Mouse (Mus musculus) layer of hippocampus, postnatal 10 days (tissue): Measurements from ENCODE around the gene Gm10338. TPM values are rescaled to one million over a fixed set of nuclear protein-coding genes. Genes with fewer than 3 reads are reported as not detected.
"Not testable (repeated sequence)": the region's sequence is repeated elsewhere in the genome, so short reads cannot be mapped to it uniquely, and the experiment has no call there.

Experiments used
- DNase-seq, 2 experiments: peaks; one replicate each; pipeline ENCODE4 v3.0.0; 2021; ENCODE audit warnings: low spot score in 2 of 2
- long read RNA-seq: library from polyadenylated mRNA; stranded (forward); transcript quantifications from one replicate; pipeline ENCODE4 v2.0.0, GENCODE M21; 2023
- total RNA-seq, 2 experiments: library from RNA; stranded (reverse); gene quantifications; 2 replicates each; pipeline ENCODE4 v1.2.3; 2021

Gm10338 gene
- not detected for total RNA-seq
- long read RNA-seq: 0 reads

DNA sequence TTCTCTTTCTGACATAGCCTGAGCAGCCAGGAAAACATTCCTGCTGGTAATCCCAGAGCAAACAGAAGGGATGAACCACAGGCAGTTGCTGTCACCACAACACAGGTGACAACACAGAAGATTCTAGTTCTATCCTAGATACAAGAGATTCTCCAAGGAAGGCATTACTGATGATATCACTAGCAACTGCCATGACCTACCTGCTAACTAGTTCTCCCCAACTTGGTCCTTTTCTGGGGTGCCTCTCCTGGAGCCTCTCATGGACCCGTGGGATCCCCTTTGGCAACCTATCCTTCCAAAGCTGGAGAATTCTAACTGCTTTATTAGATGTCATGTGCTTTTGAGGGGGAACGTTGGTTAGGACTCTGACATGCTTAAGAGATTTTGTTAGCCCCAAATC lies at the start of gene Gm10338:
TSS of gene Gm10338 (minus strand) at position 101 of the 400 bp plus-strand sequence.
- DNase-seq: not testable (repeated sequence)

DNA sequence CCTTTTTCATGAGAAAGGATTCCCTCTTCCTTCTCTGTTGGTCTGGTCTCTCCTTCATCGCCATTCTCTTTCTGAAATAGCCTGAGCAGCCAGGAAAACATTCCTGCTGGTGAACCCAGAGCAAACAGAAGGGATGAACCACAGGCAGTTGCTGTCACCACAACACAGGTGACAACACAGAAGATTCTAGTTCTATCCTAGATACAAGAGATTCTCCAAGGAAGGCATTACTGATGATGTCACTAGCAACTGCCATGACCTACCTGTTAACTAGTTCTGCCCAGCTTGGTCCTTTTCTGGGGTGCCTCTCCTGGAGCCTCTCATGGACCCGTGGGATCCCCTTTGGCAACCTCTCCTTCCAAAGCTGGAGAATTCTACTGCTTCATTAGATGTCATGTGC lies 48.5 kb upstream of the Gm10338 start, which contains the start of gene Gm10128:
TSS of gene Gm10128 (minus strand) at position 101 of the 400 bp plus-strand sequence.
- DNase-seq: not testable (repeated sequence)

DNA sequence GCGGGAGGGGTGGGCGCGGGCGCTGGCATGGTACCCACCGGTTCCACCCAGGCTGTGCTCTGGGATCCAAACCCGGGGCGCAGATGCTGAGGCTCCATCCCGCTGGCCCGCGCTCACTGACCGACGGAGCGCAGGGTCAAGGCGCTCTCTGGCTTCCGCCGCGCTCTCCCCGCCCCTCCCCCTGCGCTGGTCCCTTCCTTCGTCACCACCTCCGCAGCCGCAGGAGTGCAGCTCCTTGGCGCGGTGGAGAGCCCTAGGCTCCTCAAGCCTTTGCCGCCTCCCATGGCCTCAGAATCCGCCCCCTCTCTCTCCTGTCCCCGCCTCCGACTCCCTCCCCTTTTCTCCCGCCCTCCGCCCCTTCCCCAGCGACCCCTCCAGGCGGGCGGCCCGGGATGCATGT lies 27.0 kb downstream of the Gm10338 start, which contains the start of gene Gm3558:
TSS of gene Gm3558 (minus strand) at position 185 of the 400 bp plus-strand sequence.
- not testable (repeated sequence) for DNase-seq

DNA sequence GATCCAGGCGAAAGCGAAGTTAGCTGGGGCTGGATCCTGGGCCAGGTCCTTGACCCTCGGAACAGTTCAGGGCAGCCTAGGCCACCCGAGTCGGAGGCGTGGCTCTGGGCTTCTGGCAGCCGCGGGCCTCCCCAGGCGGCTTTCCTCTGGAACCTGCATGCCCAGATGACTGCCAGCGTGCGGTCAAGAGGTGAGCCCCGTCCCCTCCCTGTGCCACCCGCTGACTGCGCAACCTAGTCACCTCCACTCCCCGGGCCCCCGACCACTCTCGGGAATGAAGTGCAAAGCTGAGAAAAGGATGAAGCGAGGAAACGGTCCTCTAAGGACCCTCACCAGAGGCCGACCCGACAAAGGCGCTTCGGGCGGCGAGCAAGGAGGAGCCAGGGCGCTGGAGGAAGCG lies 27.5 kb downstream of the Gm10338 start:
- DNase-seq: peak; percentile 6 to 9

DNA sequence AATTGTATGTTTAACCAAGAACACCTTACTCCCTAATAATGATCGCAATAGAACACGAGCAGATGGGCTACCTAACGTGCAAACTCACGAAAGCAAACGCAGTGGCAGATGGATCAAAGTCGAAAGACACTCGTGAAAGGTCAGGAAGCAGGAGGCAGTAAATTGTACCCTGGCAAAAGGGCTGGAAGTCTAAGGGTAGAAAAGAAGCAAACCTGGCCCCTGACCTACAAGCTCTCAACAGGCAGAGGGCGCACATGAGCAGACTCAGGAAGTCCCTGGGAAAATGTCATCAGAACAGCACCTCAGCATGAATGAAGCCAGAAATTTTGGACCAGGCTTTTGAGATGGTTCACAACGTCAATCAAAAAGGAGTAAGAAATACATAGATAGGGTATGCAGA lies 28.1 kb downstream of the Gm10338 start:
- DNase-seq: peak; percentile 13 to 29

Other genes with a start within 250 kb of the Gm10338 start
- not detected for gene Gm8374, start 230.5 kb downstream of the Gm10338 start, total RNA-seq
- under 1 TPM in 1 of 2 experiments, not detected in 1; 0.37 TPM for gene Gm3755, start 144.7 kb downstream of the Gm10338 start, total RNA-seq
- gene Gm3752, start 111.8 kb downstream of the Gm10338 start, total RNA-seq: 1 to 10 TPM; 2.6 to 2.9 TPM
- 10 to 100 TPM; 10.5 to 17.0 TPM for gene Gm3558, start 27.0 kb downstream of the Gm10338 start, total RNA-seq
- gene Gm10128, start 48.4 kb upstream of the Gm10338 start, total RNA-seq: not detected
- gene Gm26661, start 196.0 kb upstream of the Gm10338 start, total RNA-seq: not detected
- 10 to 100 TPM; 32.1 to 34.2 TPM for gene Flnb, start 222.4 kb upstream of the Gm10338 start, total RNA-seq